Mouse (Mus musculus): ENCODE measurements around the gene Bbs4. TPM values are rescaled to one million over a fixed set of nuclear protein-coding genes. Genes with fewer than 3 reads are reported as not detected.
"Not testable (repeated sequence)": the region's sequence is repeated elsewhere in the genome, so short reads cannot be mapped to it uniquely, and the experiment has no call there.

The Bbs4 gene
- total RNA-seq (2021) = 7.2 and 8.7 TPM in 2 replicates
- long read RNA-seq, experiment 1, transcript Bbs4-201 (16 exons, 2,518 nt) = major isoform, 18 of 24 reads
- long read RNA-seq, experiment 1, partial matches to known transcripts = 5 of 24 reads
- long read RNA-seq, experiment 1, other reads (novel, unspliced or antisense) = 1 of 24 reads
- long read RNA-seq, experiment 2, transcript Bbs4-201 (16 exons, 2,518 nt) = major isoform, 11 of 13 reads
- long read RNA-seq, experiment 2, partial matches to known transcripts = 1 of 13 reads
- long read RNA-seq, experiment 2, other reads (novel, unspliced or antisense) = 1 of 13 reads

- peak; percentile 97 for DNase-seq
These were observed at the start of gene Bbs4 for GRCm38 (mm10) chr9:59353253-59353639. Bbs4 (minus strand) TSS chr9:59353508.

DNA sequence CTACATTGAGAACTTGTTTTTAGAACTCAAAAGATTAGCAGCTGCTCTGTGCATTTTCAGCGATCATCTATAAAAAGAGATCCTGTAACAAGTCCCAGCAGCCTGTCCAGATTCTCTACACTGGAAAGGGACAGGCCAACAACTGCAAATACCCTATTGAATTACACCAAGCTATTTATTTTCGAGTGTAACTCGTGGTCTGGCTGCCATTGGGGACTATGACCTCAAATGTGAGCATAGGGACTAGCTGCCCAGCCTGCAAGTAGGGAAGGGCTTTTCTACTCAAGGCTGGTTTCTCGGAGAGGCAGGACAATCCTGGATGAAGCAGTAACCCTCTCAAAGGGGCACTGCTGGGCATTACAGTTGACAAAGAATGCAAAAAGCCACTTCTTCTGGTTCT, 35.8 kb upstream of the Bbs4 start:
- DNase-seq = peak; percentile 5

DNA sequence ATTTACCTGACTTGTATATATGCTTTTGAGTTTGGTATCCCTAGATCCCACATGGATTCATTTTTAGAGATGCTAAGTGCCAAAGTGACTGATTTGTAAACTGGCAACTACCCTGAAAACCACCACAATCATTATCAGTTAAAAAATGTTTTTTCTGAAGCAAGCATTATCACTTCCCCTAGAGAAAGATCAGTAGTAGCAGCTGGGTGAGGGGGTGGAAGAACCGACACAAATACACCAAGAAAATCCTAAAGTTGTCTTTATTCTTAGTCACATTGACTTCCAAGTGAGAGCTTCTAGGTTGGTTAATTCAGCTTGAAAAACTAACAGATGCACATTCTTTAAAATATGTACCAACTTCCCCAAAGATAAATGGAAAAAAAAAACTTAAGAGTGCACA, 35.0 kb upstream of the Bbs4 start:
- DNase-seq = no peak

DNA sequence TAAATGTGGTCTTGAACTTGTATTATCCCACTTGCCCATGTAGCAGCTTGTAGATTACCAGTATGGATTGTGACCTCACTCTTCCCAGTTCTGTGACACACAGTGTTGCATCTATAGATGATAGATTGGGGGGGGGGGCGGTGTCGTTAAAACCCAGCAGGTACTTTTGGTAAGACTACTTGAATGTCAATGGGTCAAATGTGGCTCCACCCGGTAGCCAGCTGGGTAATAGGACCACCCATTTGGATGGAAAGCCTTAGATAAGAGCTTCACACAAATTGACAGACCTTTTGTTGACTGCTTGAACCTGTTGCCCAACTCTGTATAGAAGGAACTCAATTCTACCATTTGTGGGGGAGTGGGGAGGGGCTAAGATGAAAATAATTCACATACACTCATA, 34.2 kb upstream of the Bbs4 start:
- no peak for DNase-seq

DNA sequence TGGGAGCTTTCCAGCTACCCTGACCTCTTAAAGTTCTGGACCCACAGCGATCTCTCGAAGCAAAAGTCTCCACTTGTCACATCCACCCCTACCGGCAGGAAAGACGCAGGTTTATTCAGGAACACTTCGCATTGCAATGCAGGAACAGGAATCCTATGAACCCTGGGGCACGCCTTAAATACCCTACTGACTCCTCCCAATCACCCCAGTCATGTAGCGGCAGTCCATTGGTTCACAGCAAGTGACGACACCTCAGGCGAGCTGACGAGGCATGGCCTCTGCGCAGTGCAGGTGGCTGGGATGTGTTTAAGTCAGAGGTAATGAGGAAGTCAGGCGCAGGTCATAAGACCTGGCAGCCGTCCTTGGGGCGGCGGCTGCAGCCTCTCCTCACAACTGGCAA, 22.3 kb upstream of the Bbs4 start:
- DNase-seq = no peak

DNA sequence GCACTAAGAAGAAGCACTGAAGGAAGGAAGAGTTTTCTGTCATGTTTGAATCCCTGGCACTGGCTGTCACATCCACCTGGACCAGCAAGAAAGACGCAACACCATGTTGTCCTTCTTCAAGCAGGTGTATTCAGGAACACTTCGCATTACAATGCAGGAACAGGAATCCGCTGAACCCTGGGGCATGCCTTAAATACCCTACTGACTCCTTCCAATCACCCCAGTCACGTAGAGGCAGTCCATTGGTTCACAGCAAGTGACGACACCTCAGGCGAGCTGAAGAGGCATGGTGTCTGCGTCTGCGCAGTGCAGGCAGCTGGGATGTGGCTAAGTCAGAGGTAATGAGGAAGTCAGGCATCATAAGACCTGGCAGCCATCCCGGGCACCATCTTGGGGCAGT, 16.3 kb upstream of the Bbs4 start:
- DNase-seq = no peak

DNA sequence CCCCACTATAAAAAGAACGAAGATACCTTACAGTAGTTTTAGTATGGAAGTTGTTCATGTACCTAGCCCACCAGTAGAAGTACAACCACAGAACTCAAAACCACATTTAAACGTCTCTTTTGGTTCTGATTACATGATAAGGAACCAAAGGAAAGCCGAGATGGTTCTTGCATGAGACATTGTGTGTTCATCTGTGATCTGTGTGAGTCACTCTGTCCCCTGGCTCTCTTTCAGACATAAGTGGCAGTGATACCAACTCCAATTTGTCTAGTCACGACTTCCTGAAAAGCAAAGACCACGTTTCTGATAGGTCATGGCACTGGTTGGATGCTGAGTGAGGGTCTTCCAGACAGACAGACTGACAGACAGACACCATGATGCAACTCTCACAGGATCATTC, 15.9 kb upstream of the Bbs4 start:
- no peak for DNase-seq

- DNase-seq = not testable (repeated sequence)
These were observed 7.2 kb upstream of the Bbs4 start for GRCm38 (mm10) chr9:59360487-59360886.

DNA sequence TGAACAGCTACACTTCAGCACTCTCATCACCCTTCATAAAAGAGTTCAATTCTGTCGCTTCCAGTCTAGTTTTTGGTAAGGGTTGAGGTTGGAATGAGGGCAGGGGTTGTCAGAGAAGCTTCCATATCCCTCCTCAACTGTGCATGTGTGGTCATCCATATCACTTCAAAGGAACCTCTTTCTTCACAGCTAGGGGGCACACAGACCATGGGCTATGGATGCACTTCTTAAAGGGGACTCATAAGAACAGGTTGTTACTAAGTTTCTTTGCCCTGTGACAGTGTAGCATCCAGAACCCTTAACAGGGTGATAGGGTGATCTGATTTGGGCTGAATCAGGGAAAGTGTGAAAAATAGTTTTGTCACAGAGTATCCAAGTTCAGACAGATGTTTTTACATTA, 4.7 kb upstream of the Bbs4 start:
- not testable (repeated sequence) for DNase-seq

GRCm38 (mm10) chr9:59352586-59353252, 589 bp downstream of the Bbs4 start:
- no peak for DNase-seq

GRCm38 (mm10) chr9:59346176-59346575, 7.1 kb downstream of the Bbs4 start:
- no peak for DNase-seq

- peak; percentile 43 for DNase-seq
These were observed 13.3 kb downstream of the Bbs4 start for GRCm38 (mm10) chr9:59340002-59340401.

- no peak for DNase-seq
These were observed 14.2 kb downstream of the Bbs4 start for GRCm38 (mm10) chr9:59339107-59339506.

DNA sequence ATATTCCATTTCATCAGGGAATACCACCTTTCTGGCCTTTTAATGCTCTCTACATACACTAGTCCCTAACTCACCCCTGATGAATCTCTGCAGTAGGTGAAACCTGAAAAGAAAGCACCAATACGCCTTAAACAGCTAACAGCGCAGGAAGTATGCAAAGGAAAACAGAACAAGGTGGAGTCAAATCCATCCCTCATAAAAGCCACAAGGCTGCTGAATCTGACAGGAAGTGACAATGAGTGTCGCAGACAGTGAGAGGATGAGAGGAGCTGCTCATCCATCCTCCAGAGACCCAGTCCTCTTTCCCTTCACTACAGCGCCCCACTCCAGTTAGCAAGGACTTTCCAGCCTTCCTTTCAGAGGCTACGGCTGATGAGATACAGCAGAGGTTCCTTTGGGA, 14.9 kb downstream of the Bbs4 start:
- DNase-seq = no peak

DNA sequence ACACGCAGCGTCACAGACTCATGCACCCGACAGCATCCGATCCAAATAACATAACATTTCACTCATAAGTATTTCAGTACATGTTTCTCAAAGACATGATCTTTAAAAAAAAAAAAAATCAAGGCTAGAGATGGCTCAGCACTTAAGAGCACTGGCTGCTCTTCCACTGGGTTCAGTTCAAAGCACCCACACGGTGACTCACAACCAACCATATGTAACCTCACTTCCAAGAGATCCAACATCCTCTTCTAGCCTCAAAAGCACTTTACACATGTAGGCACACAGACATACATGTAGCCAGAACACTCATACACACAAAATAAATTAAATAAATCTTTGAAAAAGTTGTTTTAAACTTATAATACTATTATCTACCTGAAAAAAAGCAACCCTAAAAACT, 15.4 kb downstream of the Bbs4 start:
- DNase-seq = no peak

DNA sequence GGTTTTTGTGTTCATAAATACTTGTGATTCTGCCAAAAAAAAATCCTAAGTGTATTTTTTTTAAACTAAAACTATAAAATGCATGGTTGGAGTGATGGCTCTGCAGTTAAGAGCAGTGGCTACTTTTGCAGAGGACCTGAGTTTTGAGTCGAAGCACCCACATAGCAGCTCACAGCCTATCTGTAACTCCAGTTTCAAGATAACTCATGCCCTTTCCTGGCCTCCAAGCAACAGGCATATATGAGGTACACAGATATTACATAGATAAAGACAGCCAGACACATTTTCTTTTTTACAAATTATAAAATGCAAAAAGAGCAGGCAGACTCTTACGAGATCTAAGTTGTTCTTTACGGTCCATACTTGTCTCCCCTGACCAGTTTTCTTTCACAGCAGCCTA, 16.8 kb downstream of the Bbs4 start:
- DNase-seq = no peak

GRCm38 (mm10) chr9:59330055-59330454, 23.3 kb downstream of the Bbs4 start:
- DNase-seq = no peak

GRCm38 (mm10) chr9:59324351-59324750, 29.0 kb downstream of the Bbs4 start:
- DNase-seq = no peak

DNA sequence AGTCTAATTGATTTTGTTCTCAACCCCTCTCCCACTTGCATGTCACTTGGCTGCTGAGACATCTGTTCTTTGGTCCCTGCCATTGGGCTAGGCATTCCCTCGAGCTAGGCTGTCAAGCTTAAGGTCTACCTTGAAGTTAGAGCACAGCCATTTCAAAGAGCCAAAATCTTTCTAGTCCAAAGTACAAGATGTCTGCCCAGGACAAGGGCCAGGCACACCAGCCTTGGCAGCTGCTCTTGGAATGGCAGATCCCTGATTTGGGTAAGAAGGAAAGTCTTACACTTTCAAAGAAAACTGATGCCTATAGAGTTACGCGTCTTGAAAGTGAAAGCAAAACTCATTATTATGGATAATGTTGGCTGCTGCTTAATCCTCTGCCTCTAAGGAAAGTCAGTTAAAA, 37.1 kb downstream of the Bbs4 start:
- DNase-seq = no peak

DNA sequence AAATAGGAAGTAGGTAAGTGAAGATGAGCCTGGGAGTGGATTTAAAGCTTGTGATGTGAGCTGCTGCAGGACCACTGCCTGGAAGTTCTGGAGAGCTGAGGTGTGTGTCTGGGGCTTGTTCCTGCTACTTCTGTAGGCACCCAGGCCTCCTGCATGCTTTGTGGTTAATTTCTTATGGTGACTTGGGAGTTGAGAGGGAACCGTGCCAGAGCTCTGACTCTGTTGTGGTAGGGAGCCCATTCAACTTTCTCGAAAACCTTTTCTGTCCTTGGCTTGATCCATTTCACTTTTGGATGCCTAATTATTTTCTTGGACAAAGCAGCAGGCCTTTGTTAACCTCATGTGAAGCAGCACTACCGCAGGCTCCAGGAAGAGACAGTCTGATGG, 42.0 kb downstream of the Bbs4 start:
- DNase-seq = no peak

DNA sequence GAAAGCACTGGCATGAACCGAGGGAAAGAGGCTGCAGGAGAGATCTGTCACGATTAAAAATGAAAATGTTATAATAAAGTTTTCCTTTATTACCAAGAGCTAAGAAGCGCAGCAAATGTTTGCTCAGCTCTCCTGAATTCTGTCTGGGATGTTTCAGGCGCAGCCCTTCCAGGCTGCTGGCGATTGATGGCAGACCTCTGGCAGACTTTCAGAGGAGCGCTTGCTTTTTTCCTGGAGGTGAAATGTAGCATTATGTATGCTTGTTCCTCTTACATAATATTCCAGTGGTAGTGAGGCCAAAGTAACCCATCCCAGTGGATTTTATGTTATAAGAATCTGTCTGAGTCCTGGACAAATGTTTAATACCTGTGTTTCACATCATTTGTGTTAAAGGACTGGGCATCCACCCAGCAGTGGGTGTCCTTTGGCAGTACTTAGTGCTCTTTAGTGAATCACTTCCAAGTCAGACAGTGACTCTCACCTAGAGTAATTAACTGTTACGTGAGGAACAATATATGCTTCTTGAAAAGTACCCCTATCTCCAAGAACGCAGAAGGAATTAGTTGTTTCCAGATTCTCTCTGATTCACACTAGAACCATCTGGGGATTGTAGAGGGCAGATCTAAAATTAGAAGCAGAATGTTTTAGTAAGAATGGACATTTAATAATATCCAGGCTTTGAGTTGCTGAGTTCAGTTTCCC, 42.6 kb downstream of the Bbs4 start:
- DNase-seq = no peak

DNA sequence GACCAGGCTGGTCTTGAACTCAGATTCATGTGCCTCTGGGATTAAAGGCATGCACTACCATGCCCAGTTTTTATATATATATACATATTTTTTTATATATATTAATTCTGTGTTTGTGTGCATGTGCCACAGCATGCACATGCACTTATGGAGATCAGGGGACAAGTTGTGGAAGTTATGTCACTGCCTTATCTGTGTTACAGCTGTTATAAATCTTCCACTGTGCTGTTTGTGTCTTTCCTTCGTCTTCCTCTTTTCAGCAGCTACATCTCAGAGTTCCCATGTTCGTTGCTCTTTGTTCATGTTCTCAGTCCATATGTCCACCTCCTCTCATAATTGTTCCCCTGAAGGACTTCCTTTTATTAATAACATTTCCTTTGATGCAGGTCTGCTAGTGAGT, 45.4 kb downstream of the Bbs4 start:
- DNase-seq = no peak

GRCm38 (mm10) chr9:59296419-59296818, 56.9 kb downstream of the Bbs4 start:
- DNase-seq = no peak

DNA sequence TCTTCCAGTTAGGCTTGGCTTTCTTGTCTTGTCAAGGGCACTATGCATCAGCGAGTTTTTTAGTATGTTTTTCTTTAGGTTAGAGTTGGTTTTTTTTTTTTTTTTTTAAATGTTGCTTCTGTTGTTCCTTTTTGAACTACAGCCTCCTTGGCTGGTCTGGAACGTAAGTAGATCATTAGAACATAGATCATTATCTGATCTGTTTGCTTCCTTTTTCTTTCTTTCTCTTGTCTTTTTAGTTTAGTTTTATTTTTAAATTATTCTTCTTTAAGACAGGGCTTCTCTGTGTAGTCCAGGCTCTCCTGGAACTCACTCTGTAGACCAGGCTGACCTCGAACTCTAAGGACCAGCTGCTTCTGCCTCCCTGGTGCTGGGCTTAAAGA, 60.8 kb downstream of the Bbs4 start:
- DNase-seq = no peak
